Mouse (Mus musculus) liver, embryonic 16.5 days (tissue): ENCODE data around the gene Mecom. TPM values are rescaled to one million over a fixed set of nuclear protein-coding genes. Genes with fewer than 3 reads are reported as not detected.

Experiments
- ATAC-seq: fragments of 200-750 bp; cut with Nextera tagmentation; 2 replicates; pipeline ENCODE4 v1.8.0; 2017; ENCODE audit warnings: low read depth, mild to moderate bottlenecking, moderate number of reproducible peaks, moderate library complexity
- H3K27ac ChIP-seq: fragments of 300-500 bp; sonication (generic); 2 replicates; pipeline ENCODE4 v1.5.1; 2014; ENCODE audit warnings: mild to moderate bottlenecking, low read length
- H3K27me3 ChIP-seq: fragments of 300-500 bp; sonication (generic); 2 replicates; pipeline ENCODE4 v1.6.1; 2014; ENCODE audit warnings: low read depth, low read length, mixed read lengths; ENCODE audit not compliant: control insufficient read depth, insufficient read depth
- H3K36me3 ChIP-seq: fragments of 300-500 bp; sonication (generic); 2 replicates; pipeline ENCODE4 v1.6.1; 2014; ENCODE audit warnings: mild to moderate bottlenecking; ENCODE audit not compliant: control insufficient read depth, insufficient read depth
- H3K4me1 ChIP-seq: fragments of 300-500 bp; sonication (generic); 2 replicates; pipeline ENCODE4 v1.6.1; 2014; ENCODE audit warnings: low read depth, low read length, mixed read lengths; ENCODE audit not compliant: control insufficient read depth
- H3K4me2 ChIP-seq: fragments of 300-500 bp; sonication (generic); 2 replicates; pipeline ENCODE4 v1.6.1; 2014; ENCODE audit warnings: low read depth, low read length, mixed read lengths
- H3K4me3 ChIP-seq: fragments of 300-500 bp; sonication (generic); 2 replicates; pipeline ENCODE4 v1.5.1; 2014; ENCODE audit warnings: low read depth, mild to moderate bottlenecking, low read length
- H3K9ac ChIP-seq: fragments of 300-500 bp; sonication (generic); 2 replicates; pipeline ENCODE4 v1.6.1; 2014; ENCODE audit warnings: low read depth, low read length
- H3K9me3 ChIP-seq: fragments of 300-500 bp; sonication (generic); replicated peaks from 2 replicates; pipeline ENCODE4 v1.6.1; 2016; ENCODE audit warnings: low read length; ENCODE audit not compliant: control insufficient read depth
- WGBS: fragments of 180-500 bp; shearing (Covaris S2); extraction: QIAGEN DNeasy Blood & Tissue Kit; methylation state at CpG from one replicate; pipeline ENCODE4 v1.1.7; 2014; ENCODE audit not compliant: insufficient replicate concordance; 5-methylcytosine and 5-hydroxymethylcytosine counted together
- polyA plus RNA-seq: library from polyadenylated mRNA; unstranded; fragments of >200 nt; fragmentation: Nextera tagmentation; extraction: Ambion mirVana; gene quantifications from 2 replicates; pipeline ENCODE4 v1.2.1, GENCODE M21; 2015

Gene Mecom
- polyA plus RNA-seq, 1 experiment from 2014 or later, result 1.0 TPM

GRCm38 (mm10) chr3:30253714-30254113 is 294.1 kb downstream of the Mecom start:
- Histone ChIP-seq H3K36me3 (no peaks in the 10 kb centered on the region), H3K4me2 (no peak overlapping the region), H3K9ac (no peak overlapping the region), H3K4me3 (no peak overlapping the region), H3K27ac (no peak overlapping the region), H3K4me1 (no peaks in the 10 kb centered on the region), H3K9me3 (no peaks in the 10 kb centered on the region), H3K27me3 (no peaks in the 10 kb centered on the region)
- WGBS, result 58% methylated on average over 5 of the region's 5 CpGs
- no peak for ATAC-seq

DNA sequence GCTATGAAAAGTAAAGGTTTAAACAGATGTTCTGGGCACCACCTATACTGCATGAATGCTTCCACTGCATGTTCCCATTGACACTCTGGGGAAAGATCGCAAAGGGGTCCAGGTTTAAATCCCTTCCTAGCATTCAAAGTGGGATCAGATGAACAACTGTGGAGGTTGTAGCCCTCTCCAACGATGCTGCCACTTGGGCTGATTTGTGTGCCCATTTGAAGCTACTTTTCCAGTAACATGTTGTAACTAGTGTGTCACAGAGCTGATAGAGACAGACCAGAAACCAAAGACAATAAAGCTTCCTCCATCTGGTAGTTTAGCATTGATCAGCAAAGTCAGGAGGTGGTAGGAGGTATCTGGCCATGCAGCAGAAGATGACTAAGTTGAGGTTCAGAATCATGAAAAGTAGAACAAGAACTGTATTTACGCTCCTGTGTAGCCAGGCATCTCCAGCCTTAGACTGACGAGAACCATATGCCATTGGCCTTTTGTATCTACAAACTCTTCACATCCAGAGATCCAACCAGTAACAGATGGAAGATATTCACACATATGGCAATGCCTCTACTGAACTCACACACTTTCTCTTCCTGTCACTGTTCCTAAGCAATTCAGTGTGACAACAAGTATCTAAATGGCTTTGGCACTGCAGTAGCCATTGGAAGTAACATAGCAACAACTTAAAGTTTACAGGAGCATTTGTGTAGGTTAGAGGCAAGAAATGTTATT is 299.0 kb downstream of the Mecom start:
- Histone ChIP-seq H3K9me3 (no peaks in the 10 kb centered on the region), H3K36me3 (no peaks in the 10 kb centered on the region), H3K4me1 (no peaks in the 10 kb centered on the region), H3K27me3 (no peaks in the 10 kb centered on the region), H3K27ac (no peak overlapping the region), H3K4me2 (no peak overlapping the region), H3K9ac (no peak overlapping the region), H3K4me3 (no peak overlapping the region)
- ATAC-seq, result no peak
- 60% methylated on average over 4 of the region's 4 CpGs for WGBS

GRCm38 (mm10) chr3:30247256-30247655 is 300.6 kb downstream of the Mecom start:
- Histone ChIP-seq H3K27ac (no peak overlapping the region), H3K36me3 (no peaks in the 10 kb centered on the region), H3K9ac (no peak overlapping the region), H3K4me1 (no peaks in the 10 kb centered on the region), H3K27me3 (no peaks in the 10 kb centered on the region), H3K4me3 (no peak overlapping the region), H3K9me3 (no peaks in the 10 kb centered on the region), H3K4me2 (no peak overlapping the region)
- WGBS, result 63% methylated on average over 5 of the region's 5 CpGs
- ATAC-seq, result no peak

- no peak overlapping the region for H3K4me2 ChIP-seq
- 36% methylated on average over 12 of the region's 12 CpGs for WGBS
- no peak overlapping the region for H3K27ac ChIP-seq
- no peaks in the 10 kb centered on the region for H3K27me3 ChIP-seq
- H3K36me3 ChIP-seq, result no peaks in the 10 kb centered on the region
- H3K4me1 ChIP-seq, result no peaks in the 10 kb centered on the region
- H3K9me3 ChIP-seq, result no peaks in the 10 kb centered on the region
- no peak overlapping the region for H3K9ac ChIP-seq
- ATAC-seq, result no peak
- no peak overlapping the region for H3K4me3 ChIP-seq
Observed at GRCm38 (mm10) chr3:30246431-30247041, 301.3 kb downstream of the Mecom start.

GRCm38 (mm10) chr3:30245950-30246349 is 301.9 kb downstream of the Mecom start:
- H3K4me2 ChIP-seq, result no peak overlapping the region
- H3K36me3 ChIP-seq, result no peaks in the 10 kb centered on the region
- H3K9me3 ChIP-seq, result no peaks in the 10 kb centered on the region
- no peak overlapping the region for H3K9ac ChIP-seq
- 25% methylated on average over 5 of the region's 5 CpGs for WGBS
- H3K4me1 ChIP-seq, result no peaks in the 10 kb centered on the region
- no peak for ATAC-seq
- H3K4me3 ChIP-seq, result no peak overlapping the region
- H3K27ac ChIP-seq, result no peak overlapping the region
- no peaks in the 10 kb centered on the region for H3K27me3 ChIP-seq

DNA sequence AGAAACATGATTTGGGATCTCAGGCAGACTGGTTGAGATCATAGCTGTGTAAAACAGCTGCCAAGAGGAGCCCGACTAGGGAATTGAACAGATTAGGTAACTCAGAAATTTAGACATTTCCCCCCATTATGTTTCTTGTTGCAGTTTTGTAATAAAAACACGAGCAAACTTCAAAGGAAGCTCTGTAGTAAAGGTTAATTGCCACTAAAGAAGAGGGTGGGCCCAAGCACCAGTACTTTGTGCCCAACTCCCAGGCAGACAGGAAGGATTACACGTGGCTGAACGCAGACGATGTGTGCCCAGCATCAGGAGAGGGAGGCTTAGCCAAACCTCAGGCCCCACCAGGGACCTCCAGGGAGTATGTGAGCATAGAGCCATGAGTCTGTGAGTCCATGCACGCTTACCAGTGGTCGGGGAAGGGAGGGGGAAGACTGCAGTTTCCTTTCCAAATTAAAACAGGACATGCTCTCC is 303.4 kb downstream of the Mecom start:
- Histone ChIP-seq H3K9me3 (no peaks in the 10 kb centered on the region), H3K27ac (no peak overlapping the region), H3K36me3 (no peaks in the 10 kb centered on the region), H3K9ac (no peak overlapping the region), H3K4me1 (no peaks in the 10 kb centered on the region), H3K4me2 (no peak overlapping the region), H3K27me3 (no peaks in the 10 kb centered on the region), H3K4me3 (no peak overlapping the region)
- 50% methylated on average over 7 of the region's 7 CpGs for WGBS
- no peak for ATAC-seq

GRCm38 (mm10) chr3:30243776-30244275 is 304.0 kb downstream of the Mecom start:
- H3K4me2 ChIP-seq, result no peak overlapping the region
- 44% methylated on average over 8 of the region's 8 CpGs for WGBS
- H3K4me3 ChIP-seq, result no peak overlapping the region
- no peak for ATAC-seq
- no peaks in the 10 kb centered on the region for H3K4me1 ChIP-seq
- H3K27ac ChIP-seq, result no peak overlapping the region
- no peaks in the 10 kb centered on the region for H3K36me3 ChIP-seq
- no peaks in the 10 kb centered on the region for H3K9me3 ChIP-seq
- no peaks in the 10 kb centered on the region for H3K27me3 ChIP-seq
- H3K9ac ChIP-seq, result no peak overlapping the region

- Histone ChIP-seq H3K36me3 (no peaks in the 10 kb centered on the region), H3K27ac (no peak overlapping the region), H3K27me3 (no peaks in the 10 kb centered on the region), H3K4me3 (no peak overlapping the region), H3K9ac (no peak overlapping the region), H3K9me3 (no peaks in the 10 kb centered on the region), H3K4me2 (no peak overlapping the region), H3K4me1 (no peaks in the 10 kb centered on the region)
- ATAC-seq, result no peak
- 16% methylated on average over 1 of the region's 1 CpGs for WGBS
Observed at GRCm38 (mm10) chr3:30239416-30239815, 308.4 kb downstream of the Mecom start.

- Histone ChIP-seq H3K9ac (no peak overlapping the region), H3K4me2 (no peak overlapping the region), H3K4me1 (no peaks in the 10 kb centered on the region), H3K27ac (no peak overlapping the region), H3K4me3 (no peak overlapping the region), H3K36me3 (no peaks in the 10 kb centered on the region), H3K27me3 (no peaks in the 10 kb centered on the region), H3K9me3 (no peaks in the 10 kb centered on the region)
- no peak for ATAC-seq
- WGBS, result 27% methylated on average over 5 of the region's 5 CpGs
Observed at GRCm38 (mm10) chr3:30237493-30237892, 310.3 kb downstream of the Mecom start.
